Mouse (Mus musculus) cerebellum, adult (tissue): ENCODE data around the gene Cdk19.

Experiments
- ATAC-seq: cut with Nextera tagmentation; 2 replicates; pipeline ENCODE4 v1.9.2; 2017; ENCODE audit warnings: mild to moderate bottlenecking, moderate library complexity, mixed read lengths; ENCODE audit not compliant: insufficient number of reproducible peaks, low FRiP score, low TSS enrichment

Gene Cdk19

DNA sequence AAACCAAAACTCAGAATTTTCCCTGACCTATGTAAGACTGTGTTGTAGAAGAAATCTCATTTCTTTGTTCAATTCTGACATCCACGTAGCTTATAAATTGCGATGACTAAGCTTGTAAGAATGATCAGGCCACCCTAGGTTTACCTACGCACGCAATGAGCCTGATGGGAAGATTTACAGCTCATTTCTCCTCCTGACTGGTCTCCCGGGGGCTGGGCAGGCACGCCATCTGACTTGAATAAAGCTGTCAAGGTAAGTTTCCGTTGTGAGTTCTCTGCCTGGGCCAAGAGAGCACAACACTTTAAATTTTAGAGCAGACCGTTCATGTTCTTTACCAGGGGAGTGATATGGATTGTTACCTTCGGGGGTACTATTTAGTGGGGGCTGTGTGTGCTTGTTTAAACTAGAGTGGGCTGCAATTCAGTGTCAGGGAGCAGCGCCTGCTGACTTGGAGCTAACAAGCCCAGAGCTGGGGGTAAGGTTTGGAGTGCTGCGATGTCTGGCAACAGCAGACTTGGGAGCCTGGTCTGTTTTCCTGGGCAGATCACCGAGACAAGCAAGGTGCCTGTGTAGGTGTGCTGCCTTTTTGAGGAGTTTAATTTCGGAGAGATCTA lies at the start of gene Cdk19:
Gene Cdk19, plus strand, starts transcription at position 214 of the 614 bp plus-strand sequence.
- ATAC-seq, result no peak

DNA sequence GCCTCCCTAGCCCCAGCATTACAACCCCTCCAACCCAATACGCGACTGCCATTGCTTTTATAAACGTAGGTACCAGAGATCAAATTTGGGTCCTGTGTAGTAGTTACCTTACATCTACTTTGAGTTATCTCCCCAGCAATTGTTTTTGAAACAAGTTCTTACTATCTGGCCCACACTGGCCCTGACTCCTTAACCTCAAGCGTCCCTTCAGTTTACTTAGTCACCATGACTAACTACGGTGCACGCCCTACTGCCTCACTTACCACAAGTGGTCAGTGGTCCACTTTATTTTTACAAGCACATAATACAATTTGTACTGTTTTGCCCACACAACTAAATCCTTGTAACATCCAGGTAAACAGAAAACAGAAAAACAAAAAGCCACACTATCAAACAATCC lies 46.7 kb upstream of the Cdk19 start:
- no peak for ATAC-seq

DNA sequence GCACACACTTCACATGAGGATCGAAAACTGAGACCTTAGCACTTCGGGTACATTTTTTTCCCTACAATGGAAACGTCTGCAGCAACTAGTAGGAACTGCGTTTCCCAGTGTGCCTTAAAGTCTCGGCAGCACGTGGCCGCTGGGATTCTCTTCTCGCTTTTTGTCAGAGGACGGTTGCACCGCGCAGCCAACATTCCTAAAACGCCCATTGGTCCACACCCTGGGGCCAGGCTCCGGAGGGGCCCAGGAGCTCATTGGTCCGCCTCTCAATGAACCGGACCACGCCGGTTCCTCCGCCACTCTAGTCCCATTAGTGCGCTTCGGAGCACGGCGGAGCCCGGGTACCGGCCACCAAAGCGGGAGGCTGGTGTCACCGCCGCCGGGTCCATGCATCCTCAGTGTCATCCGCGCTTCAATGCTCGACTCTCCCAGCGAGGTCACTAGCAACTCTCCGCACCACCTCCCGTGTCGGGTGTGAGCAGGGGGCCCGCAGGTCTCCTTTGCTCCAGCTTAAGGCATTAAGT lies 38.7 kb upstream of the Cdk19 start:
- ATAC-seq, result peak; percentile 85

DNA sequence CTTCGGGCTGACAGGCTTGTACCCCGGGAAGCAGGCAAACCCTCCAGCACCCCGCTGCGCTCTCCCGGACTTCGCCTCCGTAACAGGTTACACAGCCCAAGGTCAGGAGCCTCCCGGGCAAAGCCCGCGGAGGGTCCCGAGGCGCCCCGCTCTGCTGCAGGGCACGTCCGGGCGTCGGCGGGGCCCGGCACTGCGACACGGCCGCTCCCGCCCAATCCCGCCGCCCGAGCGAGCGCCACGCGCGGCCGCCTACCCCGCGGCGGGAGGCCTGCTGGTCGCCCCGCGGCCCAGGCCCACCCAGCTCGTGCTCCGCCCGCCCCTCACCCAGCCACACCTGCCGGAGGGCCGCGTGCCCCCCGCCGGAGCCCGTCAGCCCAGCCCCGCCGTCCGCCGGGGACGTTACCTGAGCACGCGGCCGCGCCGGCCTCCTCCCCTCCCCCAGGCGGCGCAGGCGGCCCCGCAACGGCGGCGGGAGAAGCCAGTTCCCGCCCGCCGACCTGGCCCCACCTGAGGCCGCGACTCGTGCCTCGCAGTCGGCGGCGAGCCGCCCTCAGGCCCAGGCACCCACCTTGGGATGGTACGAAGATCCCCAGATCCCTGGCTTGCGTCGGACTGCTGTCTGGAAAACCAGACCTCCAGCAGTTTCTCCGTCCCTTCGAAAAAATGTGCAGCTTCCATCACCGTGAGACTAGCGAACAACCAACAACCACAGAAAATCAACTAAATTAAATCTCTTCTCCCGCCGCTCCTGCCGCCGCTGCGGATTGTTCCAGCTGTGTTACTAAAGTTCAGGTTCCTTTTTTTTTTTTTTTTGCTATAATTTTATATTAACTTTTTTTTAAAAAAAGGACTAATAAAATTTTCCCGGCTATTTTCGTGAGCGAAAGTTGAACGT lies 37.9 kb upstream of the Cdk19 start:
- ATAC-seq, result peak; percentile 47; the same call in 1 of the 2 replicates

DNA sequence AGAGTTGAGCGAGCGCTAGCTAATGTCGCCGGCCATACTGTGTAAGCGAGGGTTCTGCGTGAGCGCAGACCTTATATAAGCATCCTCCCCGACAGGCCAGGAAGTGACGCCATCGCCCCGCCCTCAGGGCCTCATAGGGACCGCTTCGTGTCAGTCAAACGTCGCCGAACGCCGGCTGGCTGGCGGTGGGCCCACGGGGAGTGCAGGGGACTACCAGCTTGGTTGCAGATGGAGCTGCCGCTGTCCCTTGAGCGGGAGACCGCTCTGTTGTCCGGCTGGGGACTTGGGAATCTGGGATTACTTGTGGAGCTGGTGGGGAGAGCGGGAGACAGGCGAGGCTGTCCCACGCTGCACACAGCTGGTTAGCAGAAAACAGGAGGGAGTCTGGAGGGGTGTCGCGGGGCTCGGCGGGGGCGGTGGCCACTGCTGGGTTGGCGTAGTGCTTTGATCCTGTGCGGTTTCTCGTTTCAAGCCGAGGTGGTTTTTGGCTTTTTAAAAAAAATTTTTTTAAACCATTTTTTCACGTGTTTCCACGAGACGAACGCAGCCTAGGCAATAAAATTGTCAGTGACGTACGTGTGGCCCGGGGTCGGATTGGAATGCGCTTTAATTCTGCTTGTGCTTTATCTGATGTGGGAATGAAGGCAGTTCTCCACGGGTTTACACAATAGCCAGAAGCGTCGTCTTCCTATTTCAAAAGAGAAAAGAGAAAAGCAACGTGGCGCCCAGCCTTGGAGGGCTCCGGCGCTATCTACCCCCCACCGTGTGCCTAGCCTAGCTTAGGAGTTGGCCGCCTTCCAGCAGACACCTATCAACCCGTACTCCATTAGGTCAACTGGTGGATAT lies 37.0 kb upstream of the Cdk19 start, which contains the start of gene Amd1:
Gene Amd1, minus strand, starts transcription at position 47 of the 846 bp plus-strand sequence.
- peak; percentile 98 for ATAC-seq

DNA sequence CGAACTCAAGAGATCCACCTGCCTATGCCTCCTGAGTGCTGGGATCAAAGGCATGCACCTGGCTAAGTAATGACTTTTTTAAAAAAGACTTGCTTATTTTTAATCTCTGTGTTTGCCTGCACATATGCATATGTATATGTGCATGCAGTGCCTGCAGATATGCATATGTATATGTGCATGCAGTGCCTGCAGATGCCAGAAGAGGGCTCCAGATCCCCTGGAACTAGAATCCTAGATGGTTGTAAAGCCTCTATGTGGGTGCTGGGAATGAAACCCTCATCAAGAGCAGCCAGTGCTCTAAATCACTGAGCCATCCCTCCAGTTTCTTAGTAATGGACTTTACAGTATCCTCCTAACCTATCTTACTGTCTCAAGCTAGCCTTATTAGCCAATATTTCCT lies 33.4 kb upstream of the Cdk19 start:
- ATAC-seq, result no peak

DNA sequence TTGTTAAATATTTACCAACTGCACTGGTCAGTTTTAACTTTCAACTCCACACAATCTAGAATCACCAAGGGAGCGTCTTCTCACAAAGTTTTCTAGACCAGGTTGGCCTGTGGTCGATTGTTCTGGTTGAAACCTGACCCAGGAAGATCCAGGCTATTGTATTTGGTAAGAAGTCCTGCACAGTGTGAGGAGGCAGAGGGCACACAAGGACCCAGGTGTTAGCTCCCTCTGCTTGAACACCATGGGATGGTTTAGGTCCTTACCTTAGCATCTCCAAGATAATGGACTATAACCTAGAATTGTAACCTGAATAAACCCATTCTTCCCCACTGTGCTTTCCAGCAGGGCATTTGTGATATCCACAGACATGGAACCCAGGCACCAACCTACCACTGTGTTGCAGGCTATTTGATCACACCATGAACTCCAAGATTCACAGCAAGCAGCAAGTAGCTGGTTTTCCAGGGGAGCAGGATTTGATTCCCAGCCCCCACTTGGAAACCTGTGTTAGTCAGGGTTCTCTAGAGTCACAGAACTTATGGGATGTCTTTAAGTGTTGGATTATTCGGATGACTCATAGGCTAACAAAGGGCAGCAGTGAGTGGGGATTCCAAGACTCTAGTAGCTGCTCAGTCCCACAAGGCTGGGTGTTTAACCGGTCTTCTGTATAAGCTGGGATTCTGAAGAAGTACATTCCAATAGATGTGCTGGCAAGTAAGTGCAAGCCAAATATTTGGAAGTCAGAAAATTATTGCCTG lies 31.4 kb upstream of the Cdk19 start:
- no peak for ATAC-seq

DNA sequence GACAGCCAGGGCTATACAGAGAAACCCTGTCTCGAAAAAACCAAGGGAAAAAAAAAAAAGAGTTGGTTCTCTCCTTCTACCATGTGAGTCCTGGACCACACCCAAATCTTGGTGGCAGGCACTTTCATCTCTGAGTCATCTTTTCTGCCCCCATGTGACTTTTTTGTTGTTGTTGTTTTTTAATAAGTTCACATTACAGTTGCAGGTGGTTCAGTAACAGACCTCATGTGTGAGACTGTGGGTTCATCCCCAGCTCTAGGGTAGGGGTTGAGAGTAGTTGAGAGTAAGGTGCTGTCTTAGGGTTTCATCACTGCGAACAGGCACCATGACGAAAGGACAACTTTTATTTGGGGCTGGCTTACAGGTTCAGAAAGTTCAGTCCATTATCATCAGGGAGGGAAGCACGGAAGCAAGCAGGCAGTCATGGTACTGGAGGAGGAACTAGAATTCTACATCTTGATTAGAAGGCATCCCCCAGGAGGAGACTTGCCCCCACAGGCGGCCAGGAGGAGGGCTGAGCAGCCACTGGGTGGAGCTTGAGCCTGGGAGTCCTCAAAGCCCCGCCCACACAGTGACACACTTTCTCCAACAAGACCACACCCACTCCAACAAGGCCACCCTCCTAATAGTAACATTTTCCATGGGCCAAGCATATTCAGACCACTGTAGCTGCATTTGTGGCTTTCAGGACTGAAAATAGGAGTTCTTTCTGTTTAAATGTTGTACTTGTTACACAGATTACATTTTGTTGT lies 29.3 kb upstream of the Cdk19 start:
- no peak for ATAC-seq

DNA sequence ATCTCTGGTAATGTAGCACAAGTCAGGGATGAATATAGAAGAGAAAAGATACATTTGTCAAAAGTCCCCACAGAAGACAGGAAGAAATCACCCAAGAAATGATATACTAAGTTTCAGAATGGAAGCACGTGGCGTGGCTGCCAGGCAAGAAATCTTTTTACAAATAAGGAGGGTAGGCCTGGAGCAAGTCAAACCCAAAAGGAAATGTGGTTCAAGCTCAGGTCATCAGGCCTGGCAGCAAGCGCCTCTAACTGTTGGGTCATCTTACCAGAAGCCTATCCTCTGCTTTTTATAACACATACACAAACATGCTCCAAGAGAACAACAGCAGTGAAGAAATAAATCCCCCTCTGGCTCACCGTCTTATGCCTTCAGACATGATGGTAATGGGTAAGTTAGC lies 26.6 kb upstream of the Cdk19 start:
- ATAC-seq, result no peak

DNA sequence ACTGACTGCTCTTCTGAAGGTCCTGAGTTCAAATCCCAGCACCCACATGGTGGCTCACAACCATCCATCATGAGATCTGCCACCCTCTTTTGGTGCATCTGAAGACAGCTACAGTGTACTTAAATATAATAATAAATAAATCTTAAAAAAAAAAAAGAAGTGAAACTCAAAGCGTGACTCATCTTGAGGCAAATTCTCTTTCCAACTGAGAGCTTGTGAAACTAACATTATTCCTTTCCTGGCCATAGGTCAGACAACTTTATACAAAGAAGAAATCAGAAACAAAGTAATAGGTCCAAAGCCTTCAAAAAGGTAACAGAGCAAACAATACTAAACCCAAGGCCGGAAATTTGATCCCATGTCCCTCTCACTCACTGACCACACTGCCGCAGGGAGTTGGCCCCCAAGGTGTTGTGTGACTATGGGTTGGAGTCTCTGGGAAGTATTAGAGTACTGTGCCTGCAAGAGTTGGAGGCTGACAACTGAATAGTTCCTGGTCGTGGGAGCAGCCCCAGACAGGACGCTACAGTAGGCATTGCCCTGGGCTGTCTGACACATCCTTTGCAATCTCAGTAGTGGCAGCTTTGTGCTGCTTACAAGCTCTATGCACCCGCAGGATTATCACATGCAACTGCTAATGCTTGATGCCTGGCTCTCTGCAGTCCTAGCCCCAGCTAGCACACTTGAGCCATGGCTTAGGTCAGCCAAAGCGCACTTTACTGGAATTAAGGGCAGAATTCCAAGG lies 22.4 kb upstream of the Cdk19 start:
- ATAC-seq, result no peak

DNA sequence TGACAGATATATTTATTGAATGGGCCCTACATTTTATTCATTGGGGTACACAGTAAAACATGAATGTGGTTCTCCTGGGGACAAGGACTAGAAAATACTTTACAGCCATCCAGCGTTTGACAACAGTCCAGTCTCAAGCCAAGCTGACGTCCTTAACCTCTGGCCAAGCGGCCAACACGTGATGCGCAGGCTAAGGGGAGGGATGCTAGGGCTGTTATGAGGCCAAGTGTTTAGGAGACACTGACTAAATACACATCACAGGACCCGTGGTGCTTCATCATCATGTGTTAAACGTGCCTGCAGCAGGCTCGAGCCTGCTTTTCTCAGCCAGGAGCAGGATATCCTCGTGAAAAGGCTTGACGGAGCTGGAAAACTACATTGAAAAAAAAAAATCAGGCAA lies 19.1 kb upstream of the Cdk19 start:
- ATAC-seq, result no peak

DNA sequence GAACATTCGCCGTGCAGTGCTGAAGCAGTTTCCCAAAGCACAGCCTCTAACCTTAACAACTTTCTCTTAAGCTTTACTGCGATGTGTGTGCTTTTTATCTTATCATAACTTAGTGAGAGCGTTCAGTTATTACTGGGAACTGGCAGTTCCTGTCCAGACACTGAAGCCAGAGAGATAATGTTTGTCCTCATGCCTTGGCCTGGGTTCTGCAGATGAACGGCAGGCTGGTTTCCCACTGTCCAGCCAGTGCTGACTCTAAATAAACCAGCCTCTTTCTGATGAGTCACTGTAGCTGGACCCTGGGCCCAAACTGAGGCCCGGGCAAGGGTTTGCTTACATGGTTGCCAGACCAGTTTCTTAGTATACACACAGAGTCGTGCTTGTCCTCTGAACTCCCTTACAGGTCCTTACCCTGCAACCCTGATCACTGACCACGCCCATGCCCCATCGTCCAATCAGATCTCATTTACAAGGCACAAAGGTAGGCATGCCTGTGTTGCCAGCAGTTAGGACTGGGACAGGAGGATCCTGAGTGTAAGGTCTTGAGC lies 11.3 kb upstream of the Cdk19 start:
- ATAC-seq, result no peak

DNA sequence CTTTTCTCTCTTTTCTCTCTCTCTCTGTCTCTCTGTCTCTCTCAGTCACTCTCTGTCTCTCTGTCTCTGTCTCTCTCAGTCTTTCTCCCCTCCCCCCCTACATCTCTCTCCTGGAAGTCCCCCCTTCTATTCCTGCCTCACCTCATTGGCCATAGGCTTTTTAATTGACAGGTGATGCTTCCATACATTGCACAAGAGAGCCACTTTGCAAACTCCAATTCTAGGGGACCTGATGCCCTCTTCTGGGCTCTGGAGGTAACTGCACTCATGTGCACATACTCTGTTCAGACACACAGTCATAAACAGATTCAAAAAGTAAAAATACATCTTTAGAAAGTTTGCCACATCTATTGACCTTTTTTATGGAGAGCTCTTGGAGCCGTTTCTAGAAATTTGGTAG lies 9.1 kb upstream of the Cdk19 start:
- no peak for ATAC-seq

DNA sequence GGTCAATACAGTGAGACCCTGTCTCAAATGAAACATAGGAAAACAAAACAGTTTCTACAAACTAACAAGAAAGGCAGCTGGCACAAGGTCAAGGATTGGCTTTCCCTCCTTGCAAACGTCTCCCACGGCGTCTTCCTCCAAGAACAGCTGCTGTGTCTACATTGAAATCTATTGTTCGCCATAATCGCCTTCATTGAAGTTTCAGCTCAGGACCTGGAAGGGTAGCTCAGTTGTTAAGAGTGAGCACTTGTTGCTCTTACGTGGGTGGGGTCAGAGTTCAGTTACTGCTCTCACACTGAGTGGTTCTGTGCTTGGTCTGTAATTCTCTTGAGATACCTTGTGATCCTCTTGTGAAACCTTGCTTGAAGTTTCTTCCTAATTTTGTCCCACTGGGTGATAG lies 6.5 kb upstream of the Cdk19 start:
- ATAC-seq, result no peak

DNA sequence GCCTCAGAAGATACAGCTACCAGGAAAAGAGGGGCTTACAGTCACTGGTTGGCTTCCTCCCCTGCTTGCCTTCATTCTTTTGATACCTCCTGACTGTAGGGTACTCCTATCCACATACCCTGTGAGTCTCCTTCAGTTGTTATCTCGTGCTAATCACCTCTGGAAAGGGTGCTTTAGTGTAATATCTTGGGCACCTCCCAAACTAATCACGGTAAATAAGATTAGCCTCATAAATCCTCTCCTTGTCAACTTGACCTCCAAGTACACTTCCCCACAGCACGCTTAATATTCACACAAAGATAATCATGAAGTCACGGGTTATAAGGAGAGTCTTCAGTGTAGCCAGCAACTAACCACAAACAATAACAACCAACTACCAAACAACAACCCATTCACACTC lies 2.7 kb downstream of the Cdk19 start:
- no peak for ATAC-seq

DNA sequence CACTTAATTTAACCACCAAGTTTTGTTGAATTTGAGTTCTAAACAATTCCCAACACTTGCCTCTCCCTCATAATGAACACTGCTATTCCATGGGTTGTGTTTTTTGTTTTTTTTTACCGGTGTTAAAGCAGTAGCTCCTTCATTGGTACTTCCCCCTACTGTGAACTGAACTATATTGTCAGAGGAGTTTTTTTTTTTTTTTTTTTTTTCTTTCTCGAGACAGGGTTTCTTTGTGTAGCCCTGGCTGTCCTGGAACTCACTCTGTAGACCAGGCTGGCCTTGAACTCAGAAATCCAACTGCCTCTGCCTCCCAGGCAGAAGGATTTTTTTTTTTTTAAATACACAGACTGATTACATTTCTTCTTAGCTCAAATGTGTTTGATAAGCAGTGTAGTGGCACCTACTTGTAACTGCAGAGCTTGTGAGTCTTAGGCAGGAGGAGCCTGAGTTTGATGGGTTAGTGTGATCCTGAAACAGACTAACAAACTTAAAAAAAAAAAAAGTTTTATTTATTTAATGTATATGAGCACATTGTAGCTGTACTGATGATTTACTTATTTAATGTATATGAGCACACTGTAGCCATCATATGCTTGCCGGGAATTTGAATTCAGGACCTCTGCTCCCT lies 7.5 kb downstream of the Cdk19 start:
- ATAC-seq, result no peak

DNA sequence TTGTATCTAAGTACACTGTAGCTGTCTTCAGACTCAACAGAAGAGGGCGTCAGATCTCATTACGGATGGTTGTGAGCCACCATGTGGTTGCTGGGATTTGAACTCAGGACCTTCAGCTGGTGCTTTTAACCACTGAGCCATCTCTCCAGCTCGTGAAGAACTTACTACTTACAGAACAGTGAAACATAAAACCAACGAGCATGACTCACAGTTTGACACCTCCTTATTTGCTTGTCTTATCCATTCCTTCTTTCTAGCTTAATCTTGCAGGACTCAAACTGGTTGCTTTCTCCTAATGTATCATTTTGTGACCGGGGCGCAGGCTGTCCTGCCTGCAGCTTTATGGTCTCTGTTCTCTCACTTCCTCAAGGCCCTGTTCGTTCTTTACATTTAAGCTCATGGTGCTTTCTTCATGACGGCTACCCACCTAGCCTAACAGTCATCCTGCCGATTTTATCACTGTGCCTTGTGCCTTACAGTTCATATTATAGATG lies 8.1 kb downstream of the Cdk19 start:
- ATAC-seq, result no peak
